Mouse (Mus musculus) midbrain, embryonic 14.5 days (tissue): Measurements from ENCODE around the gene Spred1. TPM values are rescaled to one million over a fixed set of nuclear protein-coding genes. Genes with fewer than 3 reads are reported as not detected.

ENCODE experiments used
- microRNA counts: library from miRNA; unstranded; fragments of <30 nt; microRNA quantifications from one replicate; lab custom pipeline; 2016
- microRNA-seq: library from miRNA; unstranded; fragments of <30 nt; microRNA quantifications from one replicate; pipeline ENCODE4, GENCODE M21; 2016
- polyA plus RNA-seq: library from polyadenylated mRNA; unstranded; fragments of >200 nt; fragmentation: Nextera tagmentation; extraction: Ambion mirVana; gene quantifications from 2 replicates; pipeline ENCODE4 v1.2.1, GENCODE M21; 2014

The Spred1 gene
- polyA plus RNA-seq, 1 experiment from 2014 or later: 18.9 TPM

MicroRNAs encoded within 50 kb of the gene (microRNA counts, 519-probe panel; counts per million panel counts)
- 3,789 counts per million, percentile 22 among the panel's probes with 10 or more counts for microRNA mmu-miR-674 (lab: Ali Mortazavi, UCI)

Small RNAs within 50 kb of the gene (microRNA-seq; reads per million reads assigned to microRNA genes)
- 1,069 reads per million, percentile 83 among the genes with 10 or more reads in this experiment for gene Mir674

Other genes starting within 250 kb of the Spred1 start
- not detected in 2 replicates for gene Tmco5, start 242.7 kb upstream of the Spred1 start, polyA plus RNA-seq
- gene Fam98b, start 128.4 kb downstream of the Spred1 start, polyA plus RNA-seq: 10.4 and 11.1 TPM in 2 replicates
- 1.7 and 1.8 TPM in 2 replicates for gene Rasgrp1, start 221.6 kb downstream of the Spred1 start, polyA plus RNA-seq